Mouse (Mus musculus) ovary, postnatal 14 days (tissue): ENCODE results near the gene Gm49336.
A peak's percentile ranks its signal among the peaks of the same experiment; 100 is the strongest.

Experiments
- DNase-seq: peaks from one replicate; pipeline ENCODE4 v3.0.0; 2022; ENCODE audit warnings: low spot score

Gm49336 gene

GRCm38 (mm10) chr14:60251281-60252003, at the start of gene Gm49336, which contains the start of gene Nupl1:
Gene Gm49336, minus strand, starts transcription at chr14:60251507.
Gene Nupl1, minus strand, starts transcription at chr14:60251431.
- DNase-seq, result peak; percentile 91

- DNase-seq, result no peak
Observed at GRCm38 (mm10) chr14:60301024-60301423, 49.7 kb upstream of the Gm49336 start.

GRCm38 (mm10) chr14:60300224-60300991, 49.1 kb upstream of the Gm49336 start:
- DNase-seq, result no peak

- no peak for DNase-seq
Observed at GRCm38 (mm10) chr14:60295531-60295930, 44.2 kb upstream of the Gm49336 start.

GRCm38 (mm10) chr14:60290363-60290762, 39.1 kb upstream of the Gm49336 start:
- DNase-seq, result no peak

- DNase-seq, result no peak
Observed at GRCm38 (mm10) chr14:60286194-60286863, 35.0 kb upstream of the Gm49336 start.

- no peak for DNase-seq
Observed at GRCm38 (mm10) chr14:60275301-60276276, 24.3 kb upstream of the Gm49336 start.

- no peak for DNase-seq
Observed at GRCm38 (mm10) chr14:60273346-60273745, 22.0 kb upstream of the Gm49336 start.

- DNase-seq, result no peak
Observed at GRCm38 (mm10) chr14:60269333-60269732, 18.0 kb upstream of the Gm49336 start.

- DNase-seq, result peak; percentile 90
Observed at GRCm38 (mm10) chr14:60264990-60265876, 13.9 kb upstream of the Gm49336 start, which contains the start of gene Mtmr6. Gene Mtmr6, plus strand, starts transcription at chr14:60265228.

- DNase-seq, result no peak
Observed at GRCm38 (mm10) chr14:60262316-60262715, 11.0 kb upstream of the Gm49336 start.

- DNase-seq, result no peak
Observed at GRCm38 (mm10) chr14:60257851-60258250, 6.5 kb upstream of the Gm49336 start.

- no peak for DNase-seq
Observed at GRCm38 (mm10) chr14:60257101-60257500, 5.8 kb upstream of the Gm49336 start.

- DNase-seq, result no peak
Observed at GRCm38 (mm10) chr14:60256356-60256755, 5.0 kb upstream of the Gm49336 start.

- DNase-seq, result no peak
Observed at GRCm38 (mm10) chr14:60254774-60255173, 3.5 kb upstream of the Gm49336 start.

GRCm38 (mm10) chr14:60253466-60253865, 2.2 kb upstream of the Gm49336 start:
- DNase-seq, result no peak

GRCm38 (mm10) chr14:60252004-60253000, 995 bp upstream of the Gm49336 start:
- no peak for DNase-seq

- no peak for DNase-seq
Observed at GRCm38 (mm10) chr14:60250879-60251278, 428 bp downstream of the Gm49336 start.

- DNase-seq, result no peak
Observed at GRCm38 (mm10) chr14:60250366-60250765, 941 bp downstream of the Gm49336 start.
